Mouse (Mus musculus) embryonic facial prominence, embryonic 12.5 days (tissue): ENCODE results near the gene Frat1. TPM values are rescaled to one million over a fixed set of nuclear protein-coding genes. Genes with fewer than 3 reads are reported as not detected.
A peak's percentile ranks its signal among the peaks of the same experiment; 100 is the strongest.

Experiments
- ATAC-seq: fragments of 200-750 bp; cut with Nextera tagmentation; 2 replicates; pipeline ENCODE4 v1.8.0; 2017; ENCODE audit not compliant: insufficient number of reproducible peaks, insufficient read depth, low FRiP score, low TSS enrichment
- H3K27ac ChIP-seq: fragments of 300-500 bp; sonication (generic); 2 replicates; pipeline ENCODE4 v1.5.1; 2016; ENCODE audit warnings: mild to moderate bottlenecking
- H3K27me3 ChIP-seq: fragments of 300-500 bp; sonication (generic); 2 replicates; pipeline ENCODE4 v1.6.1; 2016; ENCODE audit warnings: mild to moderate bottlenecking, moderate library complexity
- H3K36me3 ChIP-seq: fragments of 300-500 bp; sonication (generic); 2 replicates; pipeline ENCODE4 v1.6.1; 2016; ENCODE audit warnings: mild to moderate bottlenecking
- H3K4me1 ChIP-seq: fragments of 300-500 bp; sonication (generic); 2 replicates; pipeline ENCODE4 v1.6.1; 2016
- H3K4me2 ChIP-seq: fragments of 300-500 bp; sonication (generic); replicated peaks from 2 replicates; pipeline ENCODE4 v1.6.1; 2016; ENCODE audit warnings: mild to moderate bottlenecking, moderate library complexity
- H3K4me3 ChIP-seq: fragments of 300-500 bp; sonication (generic); 2 replicates; pipeline ENCODE4 v1.5.1; 2016; ENCODE audit warnings: mild to moderate bottlenecking
- H3K9ac ChIP-seq: fragments of 300-500 bp; sonication (generic); 2 replicates; pipeline ENCODE4 v1.6.1; 2016; ENCODE audit warnings: mild to moderate bottlenecking, moderate library complexity
- H3K9me3 ChIP-seq: fragments of 300-500 bp; sonication (generic); 2 replicates; pipeline ENCODE4 v1.6.1; 2016; ENCODE audit warnings: mild to moderate bottlenecking, moderate library complexity
- WGBS: fragments of 180-500 bp; shearing (Covaris S2); methylation state at CpG from one replicate; pipeline ENCODE4 v1.1.7; 2016; 5-methylcytosine and 5-hydroxymethylcytosine counted together
- polyA plus RNA-seq: library from polyadenylated mRNA; unstranded; fragments of >200 nt; fragmentation: Nextera tagmentation; extraction: Ambion mirVana; gene quantifications from 2 replicates; pipeline ENCODE4 v1.2.1, GENCODE M21; 2016

Frat1 gene
- polyA plus RNA-seq, 1 experiment from 2014 or later, result 8.9 TPM

DNA sequence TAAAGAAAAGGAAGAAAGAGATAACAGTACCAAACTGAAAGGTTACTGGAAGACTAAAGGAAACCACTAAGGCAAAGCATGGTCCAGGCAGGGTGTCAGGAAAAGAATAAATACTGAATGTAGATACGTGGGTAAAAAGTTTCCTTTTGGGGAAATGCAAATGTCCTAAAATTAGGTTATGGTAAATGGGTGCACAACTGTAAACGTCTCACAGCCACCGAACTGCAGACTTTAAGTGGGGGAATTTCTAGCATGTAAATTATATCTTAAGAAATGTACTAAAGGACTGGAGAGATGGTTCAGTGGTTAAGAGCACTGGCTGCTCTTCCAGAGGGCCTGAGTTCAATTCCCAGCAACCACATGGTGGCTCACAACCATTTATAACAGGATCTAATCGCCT, 11.0 kb upstream of the Frat1 start:
- H3K36me3 ChIP-seq, result no peaks in the 10 kb centered on the region
- 81% methylated on average over 4 of the region's 4 CpGs for WGBS
- no peak overlapping the region for H3K4me3 ChIP-seq
- no peak overlapping the region for H3K27ac ChIP-seq
- H3K9ac ChIP-seq, result no peak overlapping the region
- H3K4me1 ChIP-seq, result peaks cover 19% of the 10 kb centered on the region
- H3K27me3 ChIP-seq, result no peaks in the 10 kb centered on the region
- H3K9me3 ChIP-seq, result no peaks in the 10 kb centered on the region
- ATAC-seq, result no peak
- no peak overlapping the region for H3K4me2 ChIP-seq

DNA sequence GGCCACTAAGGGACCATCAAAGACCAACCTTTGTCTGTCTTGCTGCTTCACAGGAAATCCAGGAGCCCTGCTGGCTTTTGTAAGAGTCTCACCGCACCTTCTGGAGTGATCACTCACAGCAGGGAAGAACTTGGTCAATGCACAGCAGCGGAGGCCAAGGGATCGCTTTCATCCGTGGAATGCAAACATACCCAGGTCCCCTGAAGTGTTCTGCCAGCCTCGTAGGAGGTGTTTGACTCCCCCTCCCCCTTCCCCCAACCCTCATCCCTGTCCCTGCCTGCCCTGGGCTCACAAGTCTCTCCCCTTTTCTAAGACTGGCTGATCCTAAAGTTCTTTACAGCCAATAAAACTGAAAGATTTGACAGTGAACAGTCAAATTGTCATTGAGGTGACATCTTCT, 8.3 kb upstream of the Frat1 start:
- 14% methylated on average over 5 of the region's 5 CpGs for WGBS
- no peaks in the 10 kb centered on the region for H3K36me3 ChIP-seq
- no peak for ATAC-seq
- no peaks in the 10 kb centered on the region for H3K27me3 ChIP-seq
- H3K9me3 ChIP-seq, result no peaks in the 10 kb centered on the region
- H3K9ac ChIP-seq, result no peak overlapping the region
- no peak overlapping the region for H3K4me3 ChIP-seq
- no peak overlapping the region for H3K27ac ChIP-seq
- H3K4me1 ChIP-seq, result peaks cover 18% of the 10 kb centered on the region
- no peak overlapping the region for H3K4me2 ChIP-seq

GRCm38 (mm10) chr19:41822589-41822988, 7.2 kb upstream of the Frat1 start:
- peaks cover 7% of the 10 kb centered on the region for H3K4me1 ChIP-seq
- WGBS, result 81% methylated on average over 1 of the region's 1 CpGs
- H3K4me3 ChIP-seq, result no peak overlapping the region

DNA sequence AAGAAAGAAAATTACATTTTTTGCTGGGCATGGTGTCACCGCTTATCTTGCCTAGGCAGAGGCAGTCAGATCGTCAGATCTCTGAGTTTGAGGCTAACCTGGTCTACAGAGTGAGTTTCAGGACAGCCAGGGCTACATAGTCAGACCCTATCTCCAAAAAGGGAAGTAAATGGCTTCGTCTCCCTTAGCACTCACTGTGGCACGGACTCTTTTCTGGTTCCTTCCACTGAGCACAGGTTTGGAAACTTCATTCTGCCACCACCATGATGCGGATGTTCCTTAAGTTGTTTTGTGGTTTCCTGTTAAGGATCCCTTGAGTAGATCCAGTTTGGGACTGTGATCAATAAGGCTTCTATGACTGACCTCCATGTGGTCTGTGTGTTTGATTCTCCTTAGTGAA, 4.8 kb upstream of the Frat1 start:
- peaks cover 8% of the 10 kb centered on the region; the same call in 1 of the 2 replicates for H3K4me1 ChIP-seq
- no peak overlapping the region for H3K4me3 ChIP-seq
- no peak for ATAC-seq
- 82% methylated on average over 5 of the region's 5 CpGs for WGBS
- H3K27me3 ChIP-seq, result no peaks in the 10 kb centered on the region
- H3K36me3 ChIP-seq, result no peaks in the 10 kb centered on the region
- no peak overlapping the region for H3K27ac ChIP-seq
- H3K9me3 ChIP-seq, result no peaks in the 10 kb centered on the region
- H3K9ac ChIP-seq, result no peak overlapping the region
- no peak overlapping the region for H3K4me2 ChIP-seq

More at GRCm38 (mm10) chr19:41822589-41822988, 7.2 kb upstream of the Frat1 start:
- H3K9me3 ChIP-seq, result no peaks in the 10 kb centered on the region
- no peak overlapping the region for H3K4me2 ChIP-seq
- no peak overlapping the region for H3K27ac ChIP-seq
- H3K36me3 ChIP-seq, result no peaks in the 10 kb centered on the region
- H3K27me3 ChIP-seq, result no peaks in the 10 kb centered on the region
- H3K9ac ChIP-seq, result no peak overlapping the region
- ATAC-seq, result no peak

DNA sequence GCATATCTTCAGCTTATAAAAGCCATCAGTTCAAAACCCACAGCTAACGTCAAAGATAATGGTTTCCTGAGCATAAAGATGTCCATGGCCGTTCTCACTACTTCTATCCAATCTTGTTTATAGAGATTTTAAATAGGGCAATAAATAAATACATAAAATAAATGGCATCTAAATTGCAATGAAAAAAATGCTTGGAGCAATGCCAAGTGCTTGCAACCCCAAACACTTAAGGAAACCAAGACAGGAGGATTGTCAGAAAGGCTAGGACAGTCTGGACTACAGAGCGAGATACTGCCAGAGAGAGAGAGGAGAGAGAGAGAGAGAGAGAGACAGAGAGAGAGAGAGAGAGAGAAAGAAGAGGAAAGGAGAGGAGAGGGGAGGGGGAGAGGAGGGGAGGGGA, 3.2 kb upstream of the Frat1 start:
- Histone ChIP-seq H3K27ac (no peak overlapping the region), H3K27me3 (peaks cover 8% of the 10 kb centered on the region), H3K4me2 (no peak overlapping the region), H3K4me1 (peaks cover 7% of the 10 kb centered on the region), H3K36me3 (no peaks in the 10 kb centered on the region), H3K9ac (no peak overlapping the region), H3K4me3 (no peak overlapping the region), H3K9me3 (no peaks in the 10 kb centered on the region)
- ATAC-seq, result no peak
- WGBS, result 83% methylated on average over 3 of the region's 3 CpGs

- peak overlapping the region; percentile 99 for H3K4me2 ChIP-seq
- H3K4me1 ChIP-seq, result peaks cover 13% of the 10 kb centered on the region
- peaks cover 24% of the 10 kb centered on the region for H3K27me3 ChIP-seq
- H3K27ac ChIP-seq, result no peak overlapping the region
- H3K9me3 ChIP-seq, result no peaks in the 10 kb centered on the region
- H3K4me3 ChIP-seq, result peak overlapping the region; percentile 79
- no peak overlapping the region for H3K9ac ChIP-seq
- no peaks in the 10 kb centered on the region for H3K36me3 ChIP-seq
- no peak for ATAC-seq
- 74% methylated on average over 3 of the region's 3 CpGs for WGBS
Observed at GRCm38 (mm10) chr19:41828941-41829340, 829 bp upstream of the Frat1 start.

- peak overlapping the region; percentile 99 for H3K4me2 ChIP-seq
- H3K9me3 ChIP-seq, result no peaks in the 10 kb centered on the region
- WGBS, result under 1% methylated on average over 108 of the region's 112 CpGs
- ATAC-seq, result peak; percentile 37; the same call in 1 of the 2 replicates
- no peaks in the 10 kb centered on the region for H3K36me3 ChIP-seq
- H3K27me3 ChIP-seq, result peaks cover 24% of the 10 kb centered on the region
- H3K27ac ChIP-seq, result peak overlapping the region; percentile 74
- H3K4me1 ChIP-seq, result peaks cover 16% of the 10 kb centered on the region
- H3K9ac ChIP-seq, result peak overlapping the region; percentile 74
- H3K4me3 ChIP-seq, result peak overlapping the region; percentile 79
Observed at GRCm38 (mm10) chr19:41830106-41831031, 599 bp downstream of the Frat1 start.

- Histone ChIP-seq H3K4me2 (peak overlapping the region; percentile 99), H3K27ac (no peak overlapping the region), H3K27me3 (peaks cover 24% of the 10 kb centered on the region), H3K4me1 (peaks cover 23% of the 10 kb centered on the region), H3K4me3 (peak overlapping the region; percentile 79), H3K9ac (peak overlapping the region; percentile 74), H3K36me3 (no peaks in the 10 kb centered on the region), H3K9me3 (no peaks in the 10 kb centered on the region)
- 2% methylated on average over 19 of the region's 19 CpGs for WGBS
- no peak for ATAC-seq
Observed at GRCm38 (mm10) chr19:41831101-41831570, 1.4 kb downstream of the Frat1 start.

GRCm38 (mm10) chr19:41831718-41832391, 2.1 kb downstream of the Frat1 start:
- 0 out of 2 replicates have a peak overlapping the region, but pooled peaks have one; percentile 4 for H3K9ac ChIP-seq
- 7% methylated on average over 14 of the region's 14 CpGs for WGBS
- no peak overlapping the region for H3K27ac ChIP-seq
- no peaks in the 10 kb centered on the region for H3K9me3 ChIP-seq
- H3K36me3 ChIP-seq, result no peaks in the 10 kb centered on the region
- no peak for ATAC-seq
- peaks cover 24% of the 10 kb centered on the region for H3K27me3 ChIP-seq
- H3K4me2 ChIP-seq, result peak overlapping the region; percentile 99
- H3K4me1 ChIP-seq, result peaks cover 23% of the 10 kb centered on the region
- H3K4me3 ChIP-seq, result peak overlapping the region; percentile 79

DNA sequence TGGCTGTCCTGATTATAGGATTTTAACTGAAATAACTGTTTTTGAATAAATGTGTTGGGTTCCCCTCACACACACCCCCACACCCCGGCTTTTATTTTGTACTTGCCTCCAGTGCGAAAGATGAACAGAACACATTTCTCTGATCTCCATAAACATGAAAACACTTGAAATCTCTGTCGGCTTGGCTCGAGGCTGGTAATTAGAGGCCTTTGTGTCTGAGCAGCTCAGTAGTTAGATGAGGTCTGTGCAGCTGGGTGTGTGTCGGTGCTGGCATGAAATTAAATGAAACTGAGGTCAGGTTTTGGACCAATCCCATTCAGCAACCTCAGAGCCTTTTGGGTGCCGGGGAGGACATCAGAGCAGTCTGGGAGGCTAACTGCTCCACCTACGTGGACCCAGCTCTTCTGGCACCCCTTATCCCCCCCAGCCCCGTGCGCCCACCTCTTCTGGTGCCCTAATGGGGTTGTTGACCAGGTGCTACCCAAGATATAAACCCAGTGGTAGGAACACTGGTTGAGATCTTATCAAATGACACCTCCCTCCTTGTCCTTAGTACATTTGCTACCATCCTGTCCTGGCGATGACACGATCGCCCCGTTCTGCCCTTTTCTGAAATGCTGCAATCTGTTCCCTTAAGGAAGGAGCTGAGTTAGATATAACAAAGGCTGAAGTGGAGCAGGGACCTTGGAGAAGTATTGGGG, 2.9 kb downstream of the Frat1 start:
- peaks cover 23% of the 10 kb centered on the region for H3K4me1 ChIP-seq
- no peak overlapping the region for H3K4me3 ChIP-seq
- ATAC-seq, result no peak
- no peak overlapping the region for H3K4me2 ChIP-seq
- H3K27ac ChIP-seq, result no peak overlapping the region
- H3K36me3 ChIP-seq, result no peaks in the 10 kb centered on the region
- WGBS, result 68% methylated on average over 13 of the region's 13 CpGs
- no peak overlapping the region for H3K9ac ChIP-seq
- no peaks in the 10 kb centered on the region for H3K9me3 ChIP-seq
- peaks cover 24% of the 10 kb centered on the region for H3K27me3 ChIP-seq

DNA sequence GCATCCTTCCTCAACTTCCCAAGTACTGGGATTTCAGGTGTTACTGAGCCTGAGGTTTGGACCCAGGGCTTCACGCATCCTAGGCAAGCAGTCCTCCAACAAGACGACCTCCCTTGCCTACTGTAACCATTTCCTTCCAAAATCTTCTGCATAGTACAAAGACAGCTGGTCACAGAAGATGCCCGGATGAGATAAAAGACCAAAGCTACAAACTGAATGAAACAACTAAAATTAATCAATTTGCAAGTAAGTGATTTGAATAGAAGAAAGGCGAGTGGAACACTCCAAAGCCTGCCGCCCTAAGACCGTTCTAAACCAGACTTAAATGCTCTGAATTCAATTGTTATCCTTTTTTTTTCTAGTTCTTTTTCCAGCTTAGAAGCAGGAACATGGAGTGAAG, 5.6 kb downstream of the Frat1 start:
- Histone ChIP-seq H3K27ac (no peak overlapping the region), H3K36me3 (no peaks in the 10 kb centered on the region), H3K4me2 (peak overlapping the region; percentile 44; the same call in 1 of the 2 replicates), H3K27me3 (peaks cover 23% of the 10 kb centered on the region), H3K9me3 (no peaks in the 10 kb centered on the region), H3K4me1 (peaks cover 19% of the 10 kb centered on the region), H3K4me3 (no peak overlapping the region), H3K9ac (no peak overlapping the region)
- WGBS, result 58% methylated on average over 6 of the region's 6 CpGs
- no peak for ATAC-seq
